Mouse (Mus musculus): ENCODE measurements around the gene Btaf1.
"Not testable (repeated sequence)": the region's sequence is repeated elsewhere in the genome, so short reads cannot be mapped to it uniquely, and the experiment has no call there.

Btaf1 gene

DNA sequence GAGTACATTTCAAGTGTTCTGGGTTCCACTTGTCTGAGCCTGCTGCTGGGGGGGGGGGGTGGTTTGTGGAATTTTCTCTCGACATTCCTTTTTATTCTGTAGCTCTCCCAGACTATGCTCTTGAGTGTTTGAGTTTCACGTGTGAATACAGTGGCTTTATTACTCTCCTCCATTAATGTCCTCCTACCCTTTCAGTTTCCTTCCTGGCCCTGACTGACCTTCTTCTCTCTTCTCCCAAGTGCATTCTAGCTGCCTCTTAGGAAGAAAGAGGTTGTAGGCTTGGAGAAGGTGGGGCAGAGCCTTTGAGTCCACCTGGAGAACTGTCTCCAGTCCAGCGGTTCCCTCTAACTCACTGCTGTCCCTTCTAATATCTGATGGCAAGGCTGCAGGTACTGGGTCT is 2.9 kb upstream of the Btaf1 start:
- DNase-seq, result no peak

- DNase-seq, result peak in 1 of 2 experiments; percentile 13
Measured at GRCm38 (mm10) chr19:36926553-36927236, 816 bp downstream of the Btaf1 start.

- DNase-seq, result no peak
Measured at GRCm38 (mm10) chr19:36927800-36928361, 2.0 kb downstream of the Btaf1 start.

DNA sequence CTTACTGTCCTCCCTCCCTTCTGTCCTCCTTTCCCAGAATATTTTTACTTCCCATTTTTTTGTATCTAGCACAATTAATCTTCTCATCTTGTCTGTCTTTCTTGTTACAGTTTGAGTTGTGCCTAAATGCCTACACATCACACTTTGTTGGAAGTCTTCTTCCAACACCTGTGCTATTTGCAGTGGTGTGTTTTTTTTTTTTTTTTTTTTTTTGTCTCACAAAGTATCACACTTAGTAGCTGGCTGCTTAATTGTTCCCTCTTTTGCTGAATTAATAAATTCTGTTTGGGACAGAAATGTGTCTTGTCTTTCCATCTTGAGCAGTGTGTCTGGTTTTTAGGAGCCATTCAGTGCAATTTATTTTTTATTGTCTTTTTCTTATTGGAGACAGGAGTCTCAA is 3.9 kb downstream of the Btaf1 start:
- DNase-seq, result no peak

DNA sequence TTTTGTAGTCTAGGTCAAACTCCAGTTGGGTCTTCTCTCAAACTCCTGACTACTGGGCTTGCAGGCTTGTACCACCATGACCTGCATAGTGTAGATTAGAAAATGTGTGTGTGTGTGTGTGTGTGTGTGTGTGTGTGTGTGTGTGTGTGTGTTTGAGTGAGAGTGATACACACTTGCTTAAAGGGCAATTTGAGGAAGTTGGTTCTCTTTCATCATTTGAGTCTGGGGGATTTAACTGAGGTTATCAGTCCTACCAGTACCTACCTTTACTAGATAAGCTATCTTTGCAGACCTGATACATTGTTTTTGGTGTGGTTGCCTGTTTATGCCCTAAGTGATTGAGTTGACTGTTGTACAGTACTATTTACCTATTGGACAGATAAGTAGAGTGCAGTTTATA is 6.2 kb downstream of the Btaf1 start:
- DNase-seq, result no peak

DNA sequence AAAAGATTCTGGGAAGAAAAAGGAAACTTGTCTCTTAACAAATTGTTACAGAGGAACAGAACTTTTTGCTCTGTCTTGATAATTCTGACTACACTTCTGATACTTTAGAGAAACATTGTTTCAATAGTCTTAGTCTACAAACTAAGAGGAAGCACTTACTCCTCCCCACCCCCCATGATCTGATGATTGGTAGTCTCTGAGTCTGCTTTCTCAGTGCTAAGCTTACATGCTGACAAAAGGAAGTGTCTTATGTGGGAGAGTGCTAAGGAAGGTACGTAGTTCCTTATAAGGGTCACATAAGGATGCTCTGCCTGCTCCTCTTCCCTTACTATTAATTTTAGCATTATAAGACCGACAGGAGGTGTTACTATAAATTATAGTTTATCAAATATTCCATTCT is 6.7 kb downstream of the Btaf1 start:
- DNase-seq, result no peak

DNA sequence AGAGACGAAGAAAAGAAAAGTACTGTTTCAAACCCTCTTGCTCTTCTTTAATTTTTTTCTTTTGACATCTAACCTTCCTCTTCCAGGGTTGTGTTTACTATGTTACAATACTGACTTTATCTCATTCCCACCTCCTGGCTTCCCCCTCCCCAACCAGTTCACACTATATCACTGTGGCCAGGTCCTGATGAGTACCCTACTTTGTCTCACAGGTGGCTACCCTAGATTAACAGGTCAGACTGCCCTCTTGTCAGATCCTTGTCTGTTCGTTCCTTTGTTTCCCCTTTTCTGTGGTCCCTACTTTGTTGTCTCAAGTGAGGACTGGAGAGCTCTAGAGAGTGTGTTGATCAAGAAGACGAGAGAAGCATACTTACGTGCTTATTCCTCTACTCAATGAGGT is 10.4 kb downstream of the Btaf1 start:
- DNase-seq, result no peak

DNA sequence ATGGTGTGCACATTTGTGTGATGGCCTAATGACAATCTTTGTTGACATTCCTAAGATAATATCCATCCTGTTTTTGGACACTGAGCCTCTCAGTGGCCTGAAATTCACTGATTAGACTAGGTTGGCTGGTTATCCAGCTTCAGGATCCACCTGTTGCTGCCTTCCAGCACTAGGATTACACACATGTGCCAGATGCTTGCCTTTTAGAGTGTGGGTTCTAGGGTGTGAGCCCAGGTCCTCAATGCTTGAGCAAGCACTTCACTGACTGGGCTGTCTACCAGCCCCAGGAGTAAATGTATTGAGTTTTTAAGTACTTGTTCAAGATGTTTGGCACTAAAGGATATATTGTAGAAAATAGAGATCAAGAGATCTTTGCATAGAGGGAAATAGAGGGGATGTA is 12.1 kb downstream of the Btaf1 start:
- DNase-seq, result no peak

DNA sequence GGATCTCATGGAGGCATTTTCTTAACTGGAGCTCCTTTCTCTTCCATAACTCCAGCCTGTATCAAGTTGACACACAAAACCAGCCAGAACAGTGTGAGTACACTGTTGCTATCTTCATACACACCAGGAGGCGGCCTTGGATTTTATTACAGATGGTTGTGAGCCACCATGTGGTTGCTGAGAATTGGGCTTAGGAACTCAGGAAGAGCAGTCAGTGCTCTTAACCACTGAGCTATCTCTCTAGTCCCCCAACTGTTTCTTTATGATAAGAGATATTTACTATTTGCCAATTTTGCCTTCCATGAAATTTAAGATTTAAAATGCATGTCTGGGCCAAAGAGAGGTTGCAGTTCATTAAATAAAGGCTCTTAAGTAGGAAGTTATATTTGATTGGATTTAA is 14.2 kb downstream of the Btaf1 start:
- DNase-seq, result peak in 1 of 2 experiments; percentile 9

DNA sequence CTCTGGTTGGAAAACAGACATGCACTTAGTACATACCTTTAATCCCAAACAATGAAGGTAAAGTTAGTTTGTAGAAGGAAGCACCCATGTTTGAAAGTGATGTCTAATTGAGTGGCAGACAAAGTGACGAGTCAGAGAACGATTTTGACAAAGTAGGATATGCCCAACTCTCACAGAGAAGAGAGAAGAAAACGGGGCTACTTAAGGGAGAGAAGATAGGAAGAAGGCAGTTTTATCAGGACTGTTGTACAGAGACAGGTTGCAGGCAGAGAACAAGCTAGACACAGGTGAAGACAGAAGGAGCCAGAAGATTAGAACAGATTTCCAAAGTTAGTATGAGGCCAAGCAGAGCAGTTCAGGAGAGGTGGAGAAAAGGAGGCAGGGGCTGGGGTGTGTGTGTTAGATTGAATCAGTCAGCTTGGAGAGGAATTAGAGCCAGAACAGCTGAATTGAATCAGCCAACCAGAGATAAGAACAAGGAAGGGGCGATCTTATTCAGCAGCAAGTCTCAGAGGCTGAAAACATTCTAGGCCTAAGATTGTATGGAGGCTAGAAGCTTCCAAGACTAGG is 27.8 kb downstream of the Btaf1 start:
- DNase-seq, result no peak

DNA sequence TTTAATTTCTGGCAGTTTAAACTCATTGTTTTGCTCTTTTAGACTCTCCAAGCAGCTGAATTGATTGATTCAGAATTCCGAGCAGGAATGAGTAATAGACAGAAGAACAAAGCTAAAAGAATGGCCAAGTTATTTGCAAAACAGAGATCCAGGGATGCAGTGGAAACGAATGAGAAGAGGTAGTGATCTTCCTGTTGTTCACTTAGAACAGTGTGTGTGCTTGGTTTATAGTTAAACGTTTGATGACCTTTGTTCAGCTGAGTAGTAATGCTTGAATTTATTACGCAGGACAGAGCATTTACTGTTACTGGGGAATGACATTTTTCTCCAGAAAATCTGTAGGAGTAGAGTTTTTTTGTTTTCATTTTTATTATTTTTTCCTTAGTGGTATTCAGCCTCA is 32.5 kb downstream of the Btaf1 start:
- no peak for DNase-seq

DNA sequence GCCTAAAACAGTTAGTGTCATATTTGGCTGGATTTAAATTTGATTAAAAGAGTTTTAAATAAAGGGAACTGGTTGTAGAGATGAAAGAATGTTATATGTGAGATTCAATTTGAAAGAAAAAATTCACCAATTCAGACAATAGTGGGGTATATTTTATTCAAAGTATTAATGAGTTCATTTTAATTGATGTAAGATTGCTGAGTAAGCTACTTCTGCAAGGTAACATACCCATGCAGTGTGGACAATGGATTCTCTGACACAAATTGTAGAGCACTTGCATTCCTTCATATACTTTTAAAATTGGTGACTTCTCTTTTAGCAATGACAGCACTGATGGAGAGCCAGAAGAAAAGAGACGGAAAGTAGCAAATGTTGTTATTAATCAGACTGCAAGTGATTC is 35.4 kb downstream of the Btaf1 start:
- no peak for DNase-seq

GRCm38 (mm10) chr19:36962544-36963260 is 36.8 kb downstream of the Btaf1 start:
- not testable (repeated sequence) for DNase-seq

GRCm38 (mm10) chr19:37004557-37004956 is 78.7 kb downstream of the Btaf1 start:
- no peak for DNase-seq

- DNase-seq, result no peak
Measured at GRCm38 (mm10) chr19:37009878-37010281, 84.0 kb downstream of the Btaf1 start.

GRCm38 (mm10) chr19:37013461-37013860 is 87.6 kb downstream of the Btaf1 start:
- DNase-seq, result no peak

DNA sequence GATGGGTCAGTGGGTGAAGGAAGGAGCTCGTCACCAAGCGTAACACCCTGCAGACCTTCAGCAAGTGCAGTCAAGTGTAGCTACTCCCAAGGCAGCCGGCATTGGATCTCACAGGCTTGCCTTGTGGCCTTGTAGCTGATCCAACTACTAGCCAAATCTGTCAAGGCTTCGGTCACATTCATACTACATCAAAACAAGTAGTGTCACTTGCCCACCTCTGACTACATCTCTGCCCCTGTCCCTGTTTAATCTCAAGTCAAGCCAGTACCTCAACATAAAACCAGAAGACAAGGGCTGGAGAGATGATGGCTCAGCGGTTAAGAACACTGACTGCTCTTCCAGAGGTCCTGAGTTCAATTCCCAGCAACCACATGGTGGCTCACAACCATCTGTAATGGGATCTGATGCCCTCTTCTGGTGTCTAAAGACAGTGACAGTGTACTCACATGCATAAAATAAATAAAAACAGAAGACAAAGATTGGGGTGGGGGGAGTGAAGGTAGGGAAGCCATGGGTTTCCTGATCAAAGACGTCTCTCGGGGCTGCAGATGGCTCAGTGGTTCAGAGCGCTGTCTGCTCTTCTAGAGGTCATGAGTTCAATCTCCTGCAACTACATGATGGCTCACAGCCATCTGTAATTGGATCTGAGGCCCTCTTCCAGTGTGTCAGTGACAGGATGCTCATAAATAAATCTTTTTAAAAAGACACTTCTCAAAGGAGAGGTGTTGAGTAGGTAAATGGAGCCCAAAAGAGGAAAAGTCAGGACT is 88.5 kb downstream of the Btaf1 start:
- no peak for DNase-seq

GRCm38 (mm10) chr19:37016890-37017289 is 91.0 kb downstream of the Btaf1 start:
- no peak for DNase-seq

DNA sequence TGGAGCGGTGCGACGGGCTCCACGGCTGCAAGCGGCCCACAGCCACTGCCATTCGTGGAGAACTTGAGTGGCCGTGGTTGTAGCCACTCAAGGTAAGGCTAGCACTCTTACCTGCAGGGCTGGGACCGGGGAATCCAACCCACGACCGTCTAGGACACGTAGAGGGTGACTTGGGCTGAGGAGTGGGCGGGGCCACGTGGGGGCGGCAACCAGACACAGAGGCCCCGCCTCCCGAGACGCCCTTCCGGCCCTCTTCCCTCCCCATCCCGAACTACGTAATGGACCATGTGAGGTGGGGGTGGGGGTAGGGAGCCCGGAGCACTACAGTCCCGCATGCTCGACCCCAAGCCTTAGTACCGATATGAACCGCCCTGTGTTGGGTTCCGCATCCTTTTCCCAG is 92.5 kb downstream of the Btaf1 start:
- DNase-seq, result peak; percentile 64 to 71

DNA sequence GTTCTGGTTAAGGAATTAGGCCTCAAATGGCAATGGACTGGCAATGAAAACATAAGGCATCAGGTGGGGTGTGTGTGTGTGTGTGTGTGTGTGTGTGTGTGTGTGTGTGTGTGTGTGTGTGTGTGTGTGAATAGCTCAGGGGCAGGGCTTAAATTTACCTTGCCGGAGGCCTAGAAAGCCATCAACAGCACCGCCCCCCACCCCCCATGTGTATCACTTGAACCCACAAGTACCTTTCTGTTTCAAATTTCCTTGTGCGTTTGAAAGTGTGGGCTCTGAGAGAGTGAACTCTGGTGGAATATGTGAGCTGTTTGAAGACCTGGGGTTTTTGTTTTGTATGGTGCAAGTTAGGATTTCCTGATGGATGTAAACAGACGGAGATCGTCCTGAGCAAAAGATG is 93.1 kb downstream of the Btaf1 start:
- DNase-seq, result peak in 1 of 2 experiments; percentile 10

DNA sequence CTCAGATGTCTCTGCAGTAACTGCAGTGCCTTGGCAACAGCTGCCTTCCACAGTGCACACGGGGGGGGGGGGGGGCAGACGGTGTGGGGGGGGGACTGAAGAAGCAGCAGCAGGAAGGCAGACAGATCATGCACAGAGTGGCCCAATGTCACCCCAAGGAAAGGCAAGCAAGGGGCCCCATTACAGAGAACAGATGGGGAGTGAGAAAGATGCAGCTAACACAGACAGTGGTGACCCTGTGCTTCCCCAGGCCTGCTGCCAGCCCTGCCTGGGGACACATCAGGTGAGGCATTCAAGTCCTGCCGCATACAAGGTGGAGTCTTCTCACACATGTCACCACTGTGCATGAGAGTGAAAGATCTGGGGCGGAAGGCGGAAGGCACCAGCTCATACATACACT is 94.7 kb downstream of the Btaf1 start:
- peak; percentile 10 to 20 for DNase-seq

- DNase-seq, result no peak
Measured at GRCm38 (mm10) chr19:37020951-37021350, 95.1 kb downstream of the Btaf1 start.

DNA sequence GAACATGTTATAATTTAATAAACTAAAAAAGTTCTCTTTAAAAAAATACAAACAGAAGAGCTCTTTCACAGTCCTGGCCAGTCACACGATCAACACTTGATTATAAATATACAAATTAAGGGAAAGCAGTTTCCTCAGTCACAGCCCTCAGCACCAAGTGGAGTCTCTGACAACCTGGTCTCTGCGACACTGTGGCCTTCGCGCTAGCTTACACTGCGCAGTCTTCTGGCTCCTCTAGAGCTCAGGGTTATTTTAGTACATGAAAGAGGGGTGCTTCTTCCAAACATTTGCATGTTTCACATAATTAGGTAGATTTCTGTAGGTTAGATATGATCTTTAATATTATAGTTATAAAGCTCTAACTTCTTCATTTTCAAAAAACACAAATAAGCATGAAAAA is 96.3 kb downstream of the Btaf1 start:
- DNase-seq, result no peak
